Mouse (Mus musculus) c-Kit-positive CD71-negative TER-119-negative erythroid progenitor cells, embryonic 14.5 days (primary cell): ENCODE measurements around the gene Bcat2.

ENCODE experiments used
- DNase-seq: peaks from one replicate; pipeline ENCODE4 v3.0.0-alpha.2; 2013; ENCODE audit warnings: low read depth

Gene Bcat2

GRCm38 (mm10) chr7:45626571-45627076 is 56.7 kb downstream of the Bcat2 start:
- no peak for DNase-seq

- no peak for DNase-seq
Observed at GRCm38 (mm10) chr7:45627261-45627660, 57.3 kb downstream of the Bcat2 start, which contains the start of gene Rasip1. TSS of gene Rasip1 (plus strand) at chr7:45627488.

- peak; percentile 83 for DNase-seq
Observed at GRCm38 (mm10) chr7:45628364-45629294, 58.7 kb downstream of the Bcat2 start.

- no peak for DNase-seq
Observed at GRCm38 (mm10) chr7:45630064-45630907, 60.3 kb downstream of the Bcat2 start.

- DNase-seq, result no peak
Observed at GRCm38 (mm10) chr7:45632499-45632898, 62.5 kb downstream of the Bcat2 start.

GRCm38 (mm10) chr7:45634946-45635681 is 65.2 kb downstream of the Bcat2 start:
- peak; percentile 50 for DNase-seq

GRCm38 (mm10) chr7:45635711-45636688 is 66.0 kb downstream of the Bcat2 start:
- DNase-seq, result no peak

- no peak for DNase-seq
Observed at GRCm38 (mm10) chr7:45637710-45638109, 67.8 kb downstream of the Bcat2 start.

GRCm38 (mm10) chr7:45638623-45639401 is 68.9 kb downstream of the Bcat2 start:
- DNase-seq, result no peak
